Mouse (Mus musculus) ES-Bruce4 (cell line): ENCODE measurements at regions not wholly inside any gene's neighbourhood (a gene's known extent, or its start where the extent isn't known, plus 50 kb on each side); places are given as distances from the start of the nearest gene placed in this dataset.

Experiments used
- H3K27ac ChIP-seq: 2 replicates; pipeline ENCODE4 v1.5.1; 2012; ENCODE audit warnings: low read length, inconsistent platforms; ENCODE audit not compliant: insufficient read depth
- H3K27me3 ChIP-seq: 2 replicates; pipeline ENCODE4 v1.6.1; 2012; ENCODE audit warnings: mild to moderate bottlenecking, low read length, inconsistent platforms; ENCODE audit not compliant: control insufficient read depth, poor library complexity, insufficient read depth, severe bottlenecking
- H3K36me3 ChIP-seq: 2 replicates; pipeline ENCODE4 v1.6.1; 2012; ENCODE audit warnings: inconsistent platforms, mild to moderate bottlenecking, low read length, moderate library complexity; ENCODE audit not compliant: control insufficient read depth, poor library complexity, insufficient read depth, severe bottlenecking
- H3K4me1 ChIP-seq: one replicate; pipeline ENCODE4 v1.8.1; 2011; ENCODE audit warnings: low read length; ENCODE audit not compliant: control insufficient read depth, insufficient read depth
- H3K4me3 ChIP-seq: 2 replicates; pipeline ENCODE4 v1.5.1; 2011; ENCODE audit warnings: low read depth, mild to moderate bottlenecking, low read length
- H3K9ac ChIP-seq: 2 replicates; pipeline ENCODE4 v1.6.1; 2012; ENCODE audit warnings: low read depth, mild to moderate bottlenecking, inconsistent platforms; ENCODE audit not compliant: poor library complexity, severe bottlenecking
- H3K9me3 ChIP-seq: replicated peaks from 2 replicates; pipeline ENCODE4 v1.6.1; 2012; ENCODE audit warnings: mild to moderate bottlenecking, low read length, inconsistent platforms; ENCODE audit not compliant: control insufficient read depth, poor library complexity, insufficient read depth, severe bottlenecking
- CTCF ChIP-seq: IDR thresholded peaks from one replicate; pipeline ENCODE4 v1.8.1; 2011; ENCODE audit warnings: low read depth, low read length
- EP300 ChIP-seq: IDR thresholded peaks from 2 replicates; pipeline ENCODE4 v1.6.1; 2011; ENCODE audit warnings: low read depth, low read length; ENCODE audit not compliant: insufficient read depth
- POLR2A ChIP-seq: IDR thresholded peaks from one replicate; pipeline ENCODE4 v1.8.1; 2011; ENCODE audit warnings: low read length; ENCODE audit not compliant: insufficient read depth

DNA sequence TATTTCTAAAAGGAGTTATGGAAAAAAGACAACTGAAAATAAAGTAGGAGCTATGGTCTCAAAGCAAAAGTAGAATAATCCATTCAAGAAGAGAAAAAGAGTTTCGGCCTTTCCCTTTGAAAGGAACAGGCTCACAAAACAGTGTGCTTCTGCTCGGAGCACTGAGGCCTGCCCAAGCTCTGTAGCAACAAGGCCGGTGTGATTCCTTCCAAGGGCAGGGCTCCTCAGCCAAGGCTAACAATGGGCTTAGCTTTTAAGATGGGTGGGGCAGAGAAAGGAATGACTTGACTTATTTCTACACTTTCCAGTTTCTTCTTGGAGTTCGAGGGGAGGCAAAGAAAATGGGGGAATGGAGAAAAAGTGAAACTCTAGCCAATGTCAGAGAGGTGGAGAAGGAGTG lies 161.4 kb downstream of the Faxc start:
- Histone ChIP-seq H3K27ac (peak overlapping the region; percentile 67), H3K9me3 (no peaks in the 10 kb centered on the region), H3K4me1 (no peaks in the 10 kb centered on the region), H3K36me3 (no peaks in the 10 kb centered on the region), H3K27me3 (no peaks in the 10 kb centered on the region), H3K4me3 (no peak overlapping the region), H3K9ac (no peak overlapping the region)
- no peak for TF ChIP-seq CTCF
- TF ChIP-seq EP300: peak; percentile 50; the same call in 1 of the 2 replicates

DNA sequence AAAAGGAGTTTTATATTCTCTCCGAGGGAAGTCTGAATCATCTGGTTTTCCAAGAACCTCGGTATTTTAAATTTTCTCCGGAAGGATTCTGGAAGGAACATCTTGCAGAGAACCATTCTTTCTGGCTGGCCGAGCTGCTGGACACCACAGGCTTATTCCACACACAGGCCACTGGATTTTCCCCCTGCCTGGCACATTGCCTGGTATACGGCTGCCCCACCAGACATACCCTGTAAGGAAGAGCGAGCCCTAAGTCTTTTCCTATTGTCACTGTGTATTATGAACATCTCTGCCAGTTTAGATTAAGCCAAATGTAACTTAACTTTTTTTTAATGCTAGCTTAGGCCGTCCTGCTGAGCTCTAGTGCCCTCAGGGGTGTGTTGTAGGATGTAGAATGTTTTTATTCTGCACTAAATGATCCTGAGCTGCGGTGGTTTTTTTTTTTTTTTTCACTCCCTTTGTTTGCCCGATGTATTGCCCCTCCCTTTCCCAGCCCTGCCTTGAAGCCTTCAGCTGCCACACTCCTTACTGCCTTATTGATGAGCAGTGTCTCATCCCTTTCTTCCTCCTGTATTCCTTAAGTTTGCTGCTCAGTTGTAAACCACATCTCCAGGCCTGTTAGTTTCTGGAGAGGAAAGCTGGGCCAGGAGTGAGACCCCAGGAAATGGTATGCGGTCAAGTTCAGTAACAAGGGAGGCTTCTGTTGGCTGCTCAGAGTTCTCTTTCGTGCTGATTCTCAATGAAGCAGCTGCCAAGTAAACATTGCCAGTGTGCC lies 164.3 kb downstream of the Faxc start:
- Histone ChIP-seq H3K27ac (no peak overlapping the region), H3K9ac (no peak overlapping the region), H3K4me3 (no peak overlapping the region), H3K9me3 (no peaks in the 10 kb centered on the region), H3K27me3 (no peaks in the 10 kb centered on the region), H3K4me1 (no peaks in the 10 kb centered on the region), H3K36me3 (no peaks in the 10 kb centered on the region)
- TF ChIP-seq EP300 (no peak), POLR2A (no peak), CTCF (no peak)

DNA sequence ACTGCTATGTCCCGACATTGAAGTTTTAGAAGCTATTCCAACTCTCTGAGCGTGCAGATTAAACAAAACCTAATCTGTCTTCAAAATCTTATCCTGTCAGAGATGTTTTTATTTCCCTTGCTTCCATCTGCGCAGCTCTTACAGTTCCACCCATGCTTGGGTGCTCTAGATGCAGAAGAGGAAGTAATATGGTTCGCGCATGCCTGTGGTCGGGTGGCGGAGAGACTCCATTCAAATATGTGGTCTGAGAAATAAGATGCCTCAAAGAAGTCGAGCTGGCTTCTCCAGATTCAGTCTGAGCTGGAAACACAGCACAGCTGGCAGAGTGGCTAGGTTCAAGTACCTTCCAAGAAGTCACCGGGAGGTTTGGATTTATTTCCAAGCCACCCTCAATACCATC lies 167.5 kb downstream of the Faxc start:
- H3K36me3 ChIP-seq: no peaks in the 10 kb centered on the region
- no peak for TF ChIP-seq CTCF
- no peak for TF ChIP-seq EP300
- TF ChIP-seq POLR2A: no peak
- H3K27me3 ChIP-seq: no peaks in the 10 kb centered on the region
- no peak overlapping the region for H3K4me3 ChIP-seq
- H3K27ac ChIP-seq: no peak overlapping the region
- H3K9me3 ChIP-seq: no peaks in the 10 kb centered on the region
- no peak overlapping the region for H3K9ac ChIP-seq
- no peaks in the 10 kb centered on the region for H3K4me1 ChIP-seq

DNA sequence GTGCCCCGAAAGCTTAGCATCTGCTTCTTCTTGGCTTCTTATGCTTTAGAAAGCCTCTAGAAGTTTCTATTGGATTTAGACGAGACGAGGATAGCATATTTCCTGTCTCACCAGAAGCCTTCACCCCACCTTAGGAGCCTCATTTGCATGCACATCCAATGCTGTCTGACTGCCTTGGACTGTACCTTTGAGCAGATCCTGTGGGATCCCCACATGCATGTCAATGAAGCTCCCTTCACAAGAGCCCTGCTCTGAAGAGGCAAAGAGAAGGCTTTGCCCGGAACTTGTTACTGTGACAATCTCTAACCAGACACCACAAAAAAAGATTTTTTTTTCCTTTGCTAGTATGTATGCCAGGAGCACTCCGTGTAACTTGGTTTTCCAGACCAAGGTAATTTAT lies 171.3 kb downstream of the Faxc start:
- TF ChIP-seq CTCF: no peak
- no peak for TF ChIP-seq EP300
- no peak for TF ChIP-seq POLR2A
- Histone ChIP-seq H3K27ac (no peak overlapping the region), H3K36me3 (no peaks in the 10 kb centered on the region), H3K4me1 (no peaks in the 10 kb centered on the region), H3K9ac (no peak overlapping the region), H3K27me3 (no peaks in the 10 kb centered on the region), H3K4me3 (no peak overlapping the region), H3K9me3 (no peaks in the 10 kb centered on the region)

DNA sequence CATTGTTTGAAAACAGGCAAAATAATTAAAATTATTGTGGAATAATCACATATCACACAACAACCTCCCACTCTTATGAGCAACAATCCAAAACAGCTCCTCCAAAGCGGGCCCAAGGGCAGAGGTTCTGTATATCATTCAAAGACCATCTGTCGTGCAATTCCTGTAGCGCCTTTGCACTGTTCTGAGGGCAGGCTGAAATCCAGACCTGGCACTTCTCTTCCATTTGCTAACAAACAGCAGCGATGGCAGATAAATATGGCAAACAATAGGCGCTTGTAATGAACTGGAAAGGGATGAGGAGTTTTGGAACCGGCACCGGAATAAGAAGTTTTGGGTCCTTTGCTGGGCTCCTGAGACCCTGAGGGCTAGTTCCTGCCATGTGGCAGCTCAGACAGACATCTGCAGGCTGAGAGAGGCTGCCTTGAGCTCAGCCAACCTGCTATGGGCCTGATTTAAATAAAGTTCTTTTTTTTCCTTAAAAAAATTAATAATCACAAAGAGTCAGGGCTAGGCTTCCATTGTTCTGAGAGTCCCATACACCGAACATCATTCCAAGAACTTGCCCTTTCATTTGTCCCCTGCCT lies 172.0 kb downstream of the Faxc start:
- Histone ChIP-seq H3K27ac (no peak overlapping the region), H3K4me1 (no peaks in the 10 kb centered on the region), H3K27me3 (no peaks in the 10 kb centered on the region), H3K9me3 (no peaks in the 10 kb centered on the region), H3K4me3 (no peak overlapping the region), H3K36me3 (no peaks in the 10 kb centered on the region), H3K9ac (no peak overlapping the region)
- TF ChIP-seq POLR2A (no peak), EP300 (no peak), CTCF (no peak)

DNA sequence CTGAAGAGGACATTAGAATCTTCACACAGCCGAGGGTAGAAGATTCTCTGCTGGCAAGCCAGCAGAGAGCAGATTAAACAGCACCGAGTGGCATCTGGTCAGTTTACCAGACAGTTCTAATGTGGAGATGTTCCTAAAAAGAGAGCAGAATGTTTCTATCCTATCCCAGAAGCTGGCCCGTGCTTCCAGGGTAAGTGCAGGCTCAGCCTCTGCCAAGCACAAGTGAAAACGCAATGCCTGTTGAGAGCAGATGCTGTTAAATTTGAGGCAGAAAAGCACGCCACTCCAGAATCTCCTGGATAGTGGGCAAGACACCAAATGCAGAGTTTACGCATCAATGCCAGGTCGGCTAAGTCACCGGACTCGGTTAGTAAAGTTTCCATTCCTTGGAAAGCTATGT lies 175.8 kb downstream of the Faxc start:
- H3K9me3 ChIP-seq: no peaks in the 10 kb centered on the region
- TF ChIP-seq POLR2A: no peak
- no peak for TF ChIP-seq CTCF
- no peak for TF ChIP-seq EP300
- H3K36me3 ChIP-seq: no peaks in the 10 kb centered on the region
- no peaks in the 10 kb centered on the region for H3K27me3 ChIP-seq
- H3K9ac ChIP-seq: no peak overlapping the region
- no peak overlapping the region for H3K27ac ChIP-seq
- no peak overlapping the region for H3K4me3 ChIP-seq
- no peaks in the 10 kb centered on the region for H3K4me1 ChIP-seq
